Mouse (Mus musculus) spleen, adult 2 months (tissue): ENCODE results near the gene Emc8.

ENCODE experiments used
- CTCF ChIP-seq: fragments of 200-500 bp; IDR thresholded peaks from 2 replicates; pipeline ENCODE4 v1.5.1; 2011; ENCODE audit warnings: mild to moderate bottlenecking, inconsistent platforms; ENCODE audit not compliant: insufficient read depth, insufficient read length, insufficient replicate concordance; ENCODE audit errors: extremely low read depth
- POLR2A ChIP-seq: fragments of 200-500 bp; IDR thresholded peaks from 2 replicates; pipeline ENCODE4 v1.6.1; 2011; ENCODE audit warnings: low read depth, low read length, inconsistent platforms

DNA sequence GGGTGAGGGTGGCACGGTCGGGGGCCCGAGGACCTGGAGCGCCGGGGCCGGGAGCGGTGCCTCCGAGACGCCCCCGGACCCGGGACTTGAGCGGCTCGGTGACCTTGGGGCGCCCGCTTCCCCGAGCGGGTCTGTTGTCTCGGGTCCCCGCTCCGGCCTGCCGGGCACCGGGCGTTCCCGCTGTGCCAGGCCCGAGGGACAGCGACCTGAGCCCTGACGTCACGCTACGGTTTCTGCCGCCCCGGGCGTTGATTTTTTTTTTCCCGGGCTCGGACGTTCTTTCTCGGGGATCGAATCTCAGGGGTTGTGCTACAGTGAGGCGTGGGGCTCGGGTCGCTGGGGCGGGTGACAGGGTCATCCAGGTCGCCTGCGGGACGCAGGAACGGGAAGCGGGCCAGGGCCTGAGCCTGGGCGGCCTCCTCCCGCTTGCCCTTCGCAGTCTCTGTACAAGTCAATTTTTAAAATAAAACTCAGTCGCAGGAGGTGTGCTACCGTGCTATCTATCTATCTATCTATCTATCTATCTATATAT, at the start of gene Emc8:
- TF ChIP-seq POLR2A = no peak
- no peak for TF ChIP-seq CTCF
